Mouse (Mus musculus) forebrain, embryonic 10.5 days (tissue): ENCODE results near the gene AI661453. TPM values are rescaled to one million over a fixed set of nuclear protein-coding genes. Genes with fewer than 3 reads are reported as not detected.

ENCODE experiments used
- DNase-seq: peaks from one replicate; pipeline ENCODE4 v3.0.0-alpha.2; 2017; ENCODE audit warnings: low spot score; ENCODE audit errors: extremely low spot score
- H3K27ac ChIP-seq: fragments of 300-500 bp; sonication (generic); 2 replicates; pipeline ENCODE4 v1.5.1; 2016; ENCODE audit warnings: mild to moderate bottlenecking
- H3K27me3 ChIP-seq: fragments of 300-500 bp; sonication (generic); 2 replicates; pipeline ENCODE4 v1.6.1; 2016; ENCODE audit warnings: mild to moderate bottlenecking; ENCODE audit not compliant: poor library complexity, severe bottlenecking
- H3K36me3 ChIP-seq: fragments of 300-500 bp; sonication (generic); replicated peaks from 2 replicates; pipeline ENCODE4 v1.6.1; 2016; ENCODE audit warnings: mild to moderate bottlenecking, moderate library complexity
- H3K4me1 ChIP-seq: fragments of 300-500 bp; sonication (generic); 2 replicates; pipeline ENCODE4 v1.6.1; 2016
- H3K4me3 ChIP-seq: fragments of 300-500 bp; sonication (generic); 2 replicates; pipeline ENCODE4 v1.5.1; 2016; ENCODE audit warnings: mild to moderate bottlenecking, moderate library complexity
- H3K9me3 ChIP-seq: fragments of 300-500 bp; sonication (generic); 2 replicates; pipeline ENCODE4 v1.6.1; 2016; ENCODE audit warnings: mild to moderate bottlenecking, moderate library complexity
- WGBS: fragments of 180-500 bp; shearing (Covaris S2); methylation state at CpG from one replicate; pipeline ENCODE4 v1.1.7; 2016; 5-methylcytosine and 5-hydroxymethylcytosine counted together
- polyA plus RNA-seq: library from polyadenylated mRNA; unstranded; fragments of >200 nt; fragmentation: Nextera tagmentation; extraction: Ambion mirVana; gene quantifications from 2 replicates; pipeline ENCODE4 v1.2.1, GENCODE M21; 2016

The AI661453 gene
- polyA plus RNA-seq, 1 experiment from 2014 or later = 0.22 TPM

- no peaks in the 10 kb centered on the region for H3K9me3 ChIP-seq
- WGBS = 67% methylated on average over 9 of the region's 9 CpGs
Measured at GRCm38 (mm10) chr17:47509031-47509705, 72.8 kb downstream of the AI661453 start.

DNA sequence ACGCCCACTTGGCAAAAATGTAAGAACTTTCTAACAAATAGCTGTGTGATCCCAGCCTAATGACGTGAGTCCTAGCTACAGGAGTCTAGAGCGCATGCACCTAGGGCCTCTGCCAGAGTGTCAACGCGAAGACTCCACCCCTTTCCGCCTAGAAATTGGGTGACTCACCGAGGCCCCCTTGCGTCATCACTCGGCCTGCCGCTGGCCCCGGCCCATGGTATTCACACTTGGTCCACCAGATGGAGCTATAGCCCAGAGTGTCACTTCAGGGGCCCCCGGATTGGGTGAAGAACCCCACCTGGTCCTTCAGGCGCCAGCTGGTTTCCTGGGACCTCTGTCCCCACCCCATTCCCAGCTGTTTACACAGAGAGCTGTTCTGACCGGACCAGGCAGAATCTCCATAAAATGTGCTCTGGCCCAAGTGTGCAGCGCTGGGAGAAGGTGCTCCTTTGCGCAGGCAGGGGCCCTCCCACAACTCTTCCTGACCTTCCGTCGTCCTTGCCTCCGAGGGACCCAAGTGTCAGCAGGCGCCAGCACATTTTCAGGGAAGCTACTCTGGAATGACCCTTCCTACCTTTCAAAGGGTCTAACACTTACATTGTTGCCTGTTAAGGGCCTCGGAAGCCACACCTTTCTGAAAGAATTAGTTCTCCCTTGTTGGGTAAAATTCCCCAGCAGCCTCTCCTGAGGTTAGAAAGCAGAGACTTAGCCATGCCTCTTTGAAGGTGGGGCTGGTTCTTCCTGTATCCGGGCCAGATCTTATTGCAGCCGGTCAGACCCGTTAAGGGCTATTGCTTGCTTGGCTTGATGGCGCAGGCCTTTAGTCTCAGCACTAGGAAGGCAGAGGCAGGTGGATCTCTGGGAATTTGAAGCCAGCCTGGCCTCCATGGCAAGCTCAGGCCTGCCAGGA, 75.0 kb downstream of the AI661453 start:
- Histone ChIP-seq H3K4me1 (peaks cover 37% of the 10 kb centered on the region), H3K9me3 (no peaks in the 10 kb centered on the region), H3K27ac (peak overlapping the region; percentile 84), H3K36me3 (no peaks in the 10 kb centered on the region), H3K4me3 (peak overlapping the region; percentile 42), H3K27me3 (no peaks in the 10 kb centered on the region)
- DNase-seq = peak; percentile 97
- WGBS = 18% methylated on average over 25 of the region's 25 CpGs

More at GRCm38 (mm10) chr17:47509031-47509705, 72.8 kb downstream of the AI661453 start:
- no peak for DNase-seq
- peaks cover 56% of the 10 kb centered on the region for H3K4me1 ChIP-seq
- H3K36me3 ChIP-seq = no peaks in the 10 kb centered on the region
- peaks cover 5% of the 10 kb centered on the region; the same call in 1 of the 2 replicates for H3K27me3 ChIP-seq
- H3K4me3 ChIP-seq = no peak overlapping the region
- no peak overlapping the region for H3K27ac ChIP-seq

DNA sequence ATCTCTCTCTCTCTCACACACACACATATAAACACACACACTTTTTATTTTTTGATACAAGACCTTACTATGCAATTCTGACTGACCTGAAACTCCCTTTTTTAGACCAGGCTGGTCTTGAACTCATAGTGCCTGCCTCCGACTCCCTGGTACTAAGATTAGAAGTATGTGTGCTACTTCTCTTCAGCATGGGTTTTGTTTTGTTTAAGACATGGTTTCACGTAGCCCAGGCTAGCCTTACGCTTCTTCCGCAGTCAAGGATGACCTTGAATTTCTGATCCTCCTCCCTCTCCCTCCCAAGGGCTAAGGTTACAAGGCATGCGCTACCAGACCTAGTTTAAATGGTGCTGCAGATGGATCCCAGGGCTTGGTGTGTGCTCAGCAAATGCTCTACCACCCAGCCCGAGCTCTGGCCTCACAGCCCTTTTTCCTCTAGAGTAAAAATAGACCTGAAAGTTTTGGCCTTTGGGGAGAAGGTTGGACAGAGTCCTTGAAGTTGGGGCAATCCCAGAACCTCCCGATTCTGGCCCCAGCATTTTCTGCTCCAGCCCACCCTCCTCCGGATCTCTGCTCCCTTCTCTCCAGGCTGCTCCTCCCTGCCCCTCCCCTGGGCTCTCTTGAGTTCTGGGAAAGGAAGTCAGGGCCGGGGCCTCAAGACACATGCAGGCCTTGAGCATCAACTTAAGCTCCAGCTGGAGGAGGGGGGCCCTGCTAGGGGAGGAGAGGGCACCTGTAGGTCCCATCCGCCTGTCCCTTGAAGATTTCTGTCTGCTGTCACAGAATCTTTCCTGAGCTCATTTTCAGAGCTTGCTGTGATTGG, 76.8 kb downstream of the AI661453 start:
- no peaks in the 10 kb centered on the region for H3K27me3 ChIP-seq
- DNase-seq = no peak
- WGBS = 77% methylated on average over 10 of the region's 10 CpGs
- no peaks in the 10 kb centered on the region for H3K36me3 ChIP-seq
- H3K4me3 ChIP-seq = no peak overlapping the region
- H3K27ac ChIP-seq = peak overlapping the region; percentile 15
- no peaks in the 10 kb centered on the region for H3K9me3 ChIP-seq
- peaks cover 42% of the 10 kb centered on the region for H3K4me1 ChIP-seq

DNA sequence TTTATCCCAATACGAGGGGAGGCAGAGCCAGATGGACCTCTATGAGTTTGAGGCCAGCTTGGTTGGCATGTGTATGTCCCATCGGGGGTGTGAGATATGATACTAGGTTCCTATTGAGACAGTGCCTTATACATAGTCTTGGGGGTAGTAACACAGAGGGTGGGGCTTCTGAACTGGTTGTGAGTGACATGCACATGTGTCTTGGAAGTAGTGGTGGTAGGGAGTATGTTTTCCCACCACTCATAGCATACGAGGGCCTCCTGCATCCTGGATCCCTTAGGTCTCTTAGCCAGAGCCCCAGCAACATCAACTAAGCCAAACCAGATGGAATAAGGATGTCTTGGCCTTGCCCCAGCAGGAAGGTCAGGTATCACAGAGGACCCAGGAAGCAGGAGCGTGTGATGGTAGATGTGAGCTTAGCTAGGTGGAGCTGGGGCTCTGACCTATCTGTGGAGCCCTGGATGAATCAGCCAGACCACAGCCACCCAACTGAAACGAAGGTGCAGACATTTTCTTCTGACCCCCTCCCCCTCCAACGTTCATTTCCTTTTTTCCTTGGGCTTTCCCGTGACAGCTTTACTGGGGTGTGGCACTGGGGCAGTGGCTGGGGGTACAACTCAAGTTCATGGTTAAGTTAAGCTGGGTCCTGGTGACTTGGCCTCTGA, 78.9 kb downstream of the AI661453 start:
- DNase-seq = no peak
- H3K4me1 ChIP-seq = peaks cover 40% of the 10 kb centered on the region
- no peaks in the 10 kb centered on the region for H3K9me3 ChIP-seq
- WGBS = 82% methylated on average over 7 of the region's 7 CpGs
- no peak overlapping the region for H3K4me3 ChIP-seq
- no peaks in the 10 kb centered on the region for H3K36me3 ChIP-seq
- H3K27ac ChIP-seq = no peak overlapping the region
- H3K27me3 ChIP-seq = no peaks in the 10 kb centered on the region

DNA sequence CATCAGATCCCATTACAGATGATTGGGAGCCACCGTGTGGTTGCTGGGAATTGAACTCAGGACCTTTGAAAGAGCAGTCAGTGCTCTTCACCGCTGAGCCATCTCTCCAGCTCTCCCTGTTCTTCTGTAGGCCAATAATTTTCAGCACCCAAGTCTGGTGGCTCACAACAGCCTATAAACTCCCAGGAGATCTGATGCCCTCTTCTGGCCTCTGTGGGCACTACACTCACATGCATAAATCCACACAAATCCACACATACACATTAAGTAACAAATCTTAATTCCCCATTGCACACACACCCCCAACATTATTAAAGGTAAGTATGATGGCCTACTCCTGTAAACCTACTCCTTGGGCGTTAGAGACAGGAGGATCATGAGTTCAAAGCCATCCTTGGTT, 79.8 kb downstream of the AI661453 start:
- no peak for DNase-seq
- Histone ChIP-seq H3K36me3 (no peaks in the 10 kb centered on the region), H3K27ac (no peak overlapping the region), H3K4me1 (peaks cover 40% of the 10 kb centered on the region), H3K4me3 (no peak overlapping the region), H3K27me3 (no peaks in the 10 kb centered on the region), H3K9me3 (no peaks in the 10 kb centered on the region)
- WGBS = 95% methylated on average over 3 of the region's 3 CpGs

- 46% methylated on average over 8 of the region's 8 CpGs for WGBS
- Histone ChIP-seq H3K4me1 (peaks cover 49% of the 10 kb centered on the region), H3K27me3 (no peaks in the 10 kb centered on the region), H3K9me3 (no peaks in the 10 kb centered on the region), H3K27ac (peak overlapping the region; percentile 83), H3K36me3 (no peaks in the 10 kb centered on the region), H3K4me3 (peak overlapping the region; percentile 5; the same call in 1 of the 2 replicates)
- DNase-seq = no peak
Measured at GRCm38 (mm10) chr17:47518205-47518604, 81.8 kb downstream of the AI661453 start.

Other genes with a start within 250 kb of the AI661453 start
- 77.3 and 81.9 TPM in 2 replicates for gene Mrps10, start 67.7 kb upstream of the AI661453 start, polyA plus RNA-seq
- 1.3 and 1.5 TPM in 2 replicates for gene Guca1b, start 51.2 kb upstream of the AI661453 start, polyA plus RNA-seq
- gene Guca1a, start 36.0 kb upstream of the AI661453 start, polyA plus RNA-seq = 0.99 and 1.7 TPM in 2 replicates
- 0.27 TPM in 1 of 2 replicates, not detected in the other for gene 1700001C19Rik, start 761 bp downstream of the AI661453 start, polyA plus RNA-seq
- 32.5 and 33.3 TPM in 2 replicates for gene Taf8, start 65.7 kb downstream of the AI661453 start, polyA plus RNA-seq
- gene Ccnd3, start 68.4 kb downstream of the AI661453 start, polyA plus RNA-seq = 296 and 313 TPM in 2 replicates
- 43.2 and 45.4 TPM in 2 replicates for gene Bysl, start 174.9 kb downstream of the AI661453 start, polyA plus RNA-seq
- 43.4 and 47.5 TPM in 2 replicates for gene Med20, start 175.0 kb downstream of the AI661453 start, polyA plus RNA-seq
- gene Gm20517, start 175.0 kb downstream of the AI661453 start, polyA plus RNA-seq = 1.5 and 1.9 TPM in 2 replicates
- 5.0 and 6.0 TPM in 2 replicates for gene Usp49, start 194.1 kb downstream of the AI661453 start, polyA plus RNA-seq